Mouse (Mus musculus) neural tube, embryonic 11.5 days (tissue): Measurements from ENCODE around the gene Atp5d. TPM values are rescaled to one million over a fixed set of nuclear protein-coding genes. Genes with fewer than 3 reads are reported as not detected.

ENCODE experiments used
- ATAC-seq: fragments of 200-750 bp; cut with Nextera tagmentation; 2 replicates; pipeline ENCODE4 v1.8.0; 2017; ENCODE audit warnings: moderate number of reproducible peaks, mild to moderate bottlenecking, moderate TSS enrichment, moderate library complexity; ENCODE audit not compliant: insufficient read depth, low FRiP score, low TSS enrichment
- DNase-seq: peaks from one replicate; pipeline ENCODE4 v3.0.0-alpha.2; 2015; ENCODE audit warnings: low spot score
- H3K27ac ChIP-seq: fragments of 300-500 bp; sonication (generic); 2 replicates; pipeline ENCODE4 v1.5.1; 2014; ENCODE audit warnings: low read depth, mild to moderate bottlenecking, low read length
- H3K27me3 ChIP-seq: fragments of 300-500 bp; sonication (generic); 2 replicates; pipeline ENCODE4 v1.6.1; 2014; ENCODE audit warnings: mild to moderate bottlenecking, low read length, mixed read lengths; ENCODE audit not compliant: control insufficient read depth, insufficient read depth
- H3K36me3 ChIP-seq: fragments of 300-500 bp; sonication (generic); 2 replicates; pipeline ENCODE4 v1.6.1; 2014; ENCODE audit warnings: mild to moderate bottlenecking, low read length, moderate library complexity, mixed read lengths; ENCODE audit not compliant: control insufficient read depth, insufficient read depth
- H3K4me1 ChIP-seq: fragments of 300-500 bp; sonication (generic); 2 replicates; pipeline ENCODE4 v1.6.1; 2014; ENCODE audit warnings: low read length, mixed read lengths; ENCODE audit not compliant: control insufficient read depth, insufficient read depth
- H3K4me2 ChIP-seq: fragments of 300-500 bp; sonication (generic); 2 replicates; pipeline ENCODE4 v1.6.1; 2014; ENCODE audit warnings: low read depth, mild to moderate bottlenecking, moderate library complexity
- H3K4me3 ChIP-seq: fragments of 300-500 bp; sonication (generic); 2 replicates; pipeline ENCODE4 v1.5.1; 2014; ENCODE audit warnings: low read depth, low read length
- H3K9ac ChIP-seq: fragments of 300-500 bp; sonication (generic); 2 replicates; pipeline ENCODE4 v1.6.1; 2014; ENCODE audit warnings: mild to moderate bottlenecking, low read length
- H3K9me3 ChIP-seq: fragments of 300-500 bp; sonication (generic); 2 replicates; pipeline ENCODE4 v1.6.1; 2016; ENCODE audit warnings: low read length; ENCODE audit not compliant: control insufficient read depth
- WGBS: fragments of 180-500 bp; shearing (Covaris S2); extraction: QIAGEN DNeasy Blood & Tissue Kit; methylation state at CpG from one replicate; pipeline ENCODE4 v1.1.7; 2014; 5-methylcytosine and 5-hydroxymethylcytosine counted together
- polyA plus RNA-seq: library from polyadenylated mRNA; unstranded; fragments of >200 nt; fragmentation: Nextera tagmentation; extraction: Ambion mirVana; gene quantifications from 2 replicates; pipeline ENCODE4 v1.2.1, GENCODE M21; 2014

Atp5d gene
- polyA plus RNA-seq, 1 experiment from 2014 or later = 386 TPM

- Histone ChIP-seq H3K4me3 (peak overlapping the region; percentile 12), H3K27me3 (no peaks in the 10 kb centered on the region), H3K4me2 (peak overlapping the region; percentile 59), H3K4me1 (peaks cover 55% of the 10 kb centered on the region), H3K9ac (no peak overlapping the region), H3K27ac (peak overlapping the region; percentile 87), H3K9me3 (no peaks in the 10 kb centered on the region), H3K36me3 (peaks cover 40% of the 10 kb centered on the region)
- ATAC-seq (no peak), DNase-seq (peak; percentile 64)
- 17% methylated on average over 18 of the region's 18 CpGs for WGBS
Observed at GRCm38 (mm10) chr10:80158307-80158986, 20.0 kb downstream of the Atp5d start.

GRCm38 (mm10) chr10:80159021-80159560 lies 20.7 kb downstream of the Atp5d start:
- peak; percentile 1 for ATAC-seq
- Histone ChIP-seq H3K4me3 (peak overlapping the region; percentile 33), H3K36me3 (peaks cover 33% of the 10 kb centered on the region), H3K9me3 (no peaks in the 10 kb centered on the region), H3K27ac (peak overlapping the region; percentile 87), H3K9ac (peak overlapping the region; percentile 44), H3K4me1 (peaks cover 50% of the 10 kb centered on the region), H3K27me3 (no peaks in the 10 kb centered on the region), H3K4me2 (peak overlapping the region; percentile 59)
- no peak for DNase-seq
- WGBS = 6% methylated on average over 12 of the region's 12 CpGs

GRCm38 (mm10) chr10:80159561-80160454 lies 21.4 kb downstream of the Atp5d start:
- Histone ChIP-seq H3K27ac (peak overlapping the region; percentile 87), H3K4me2 (peak overlapping the region; percentile 59), H3K9ac (peak overlapping the region; percentile 44), H3K36me3 (peaks cover 26% of the 10 kb centered on the region), H3K4me3 (peak overlapping the region; percentile 33), H3K9me3 (no peaks in the 10 kb centered on the region), H3K4me1 (peaks cover 52% of the 10 kb centered on the region), H3K27me3 (no peaks in the 10 kb centered on the region)
- WGBS = under 1% methylated on average over 54 of the region's 55 CpGs
- ATAC-seq (peak; percentile 70), DNase-seq (peak; percentile 96)

- Histone ChIP-seq H3K9ac (peak overlapping the region; percentile 44), H3K27me3 (no peaks in the 10 kb centered on the region), H3K4me1 (peaks cover 53% of the 10 kb centered on the region)
Observed at GRCm38 (mm10) chr10:80160455-80161371, 22.3 kb downstream of the Atp5d start.

GRCm38 (mm10) chr10:80161522-80162242 lies 23.2 kb downstream of the Atp5d start:
- no peaks in the 10 kb centered on the region for H3K9me3 ChIP-seq
- H3K36me3 ChIP-seq = peaks cover 8% of the 10 kb centered on the region
- no peak overlapping the region for H3K9ac ChIP-seq
- 9% methylated on average over 6 of the region's 7 CpGs for WGBS
- peaks cover 55% of the 10 kb centered on the region for H3K4me1 ChIP-seq
- H3K4me2 ChIP-seq = peak overlapping the region; percentile 48
- H3K27me3 ChIP-seq = no peaks in the 10 kb centered on the region
- H3K27ac ChIP-seq = peak overlapping the region; percentile 85
- DNase-seq (peak; percentile 60), ATAC-seq (no peak)
- peak overlapping the region; percentile 26 for H3K4me3 ChIP-seq

More at GRCm38 (mm10) chr10:80160455-80161371, 22.3 kb downstream of the Atp5d start:
- Histone ChIP-seq H3K27ac (peak overlapping the region; percentile 85), H3K36me3 (peaks cover 18% of the 10 kb centered on the region), H3K9me3 (no peaks in the 10 kb centered on the region), H3K4me3 (peak overlapping the region; percentile 33), H3K4me2 (peak overlapping the region; percentile 48)
- WGBS = 1% methylated on average over 33 of the region's 33 CpGs
- peak; percentile 58 for DNase-seq
- ATAC-seq = no peak

- Histone ChIP-seq H3K4me3 (no peak overlapping the region), H3K27ac (peak overlapping the region; percentile 85), H3K9me3 (no peaks in the 10 kb centered on the region), H3K36me3 (peaks cover 3% of the 10 kb centered on the region), H3K27me3 (no peaks in the 10 kb centered on the region), H3K4me2 (no peak overlapping the region), H3K9ac (no peak overlapping the region), H3K4me1 (peaks cover 56% of the 10 kb centered on the region)
- DNase-seq (no peak), ATAC-seq (no peak)
- 84% methylated on average over 3 of the region's 3 CpGs for WGBS
Observed at GRCm38 (mm10) chr10:80162243-80162608, 23.8 kb downstream of the Atp5d start.

GRCm38 (mm10) chr10:80162716-80163299 lies 24.4 kb downstream of the Atp5d start:
- H3K4me3 ChIP-seq = 0 out of 2 replicates have a peak overlapping the region, but pooled peaks have one; percentile 3
- no peak for DNase-seq
- WGBS = 76% methylated on average over 6 of the region's 6 CpGs
- H3K9ac ChIP-seq = 0 out of 2 replicates have a peak overlapping the region, but pooled peaks have one; percentile 6
- H3K36me3 ChIP-seq = no peaks in the 10 kb centered on the region
- H3K4me1 ChIP-seq = peaks cover 50% of the 10 kb centered on the region
- ATAC-seq = no peak
- H3K9me3 ChIP-seq = no peaks in the 10 kb centered on the region
- peak overlapping the region; percentile 85; the same call in 1 of the 2 replicates for H3K27ac ChIP-seq
- H3K27me3 ChIP-seq = no peaks in the 10 kb centered on the region
- no peak overlapping the region for H3K4me2 ChIP-seq
